Mouse (Mus musculus) embryonic fibroblast, embryonic 13.5 days (primary cell): ENCODE data around the gene Prr5.

Experiments used
- CTCF ChIP-seq: IDR thresholded peaks from 2 replicates; pipeline ENCODE4 v1.5.1; 2011; ENCODE audit warnings: mild to moderate bottlenecking, control low read depth, low read length, moderate library complexity, borderline replicate concordance; ENCODE audit not compliant: insufficient read depth
- POLR2A ChIP-seq: IDR thresholded peaks from 2 replicates; pipeline ENCODE4 v1.6.1; 2011; ENCODE audit warnings: low read depth, mild to moderate bottlenecking, control low read depth, low read length, moderate library complexity

GRCm38 (mm10) chr15:84639072-84639450 lies 30.4 kb upstream of the Prr5 start:
- TF ChIP-seq POLR2A (no peak), CTCF (no peak)
